Mouse (Mus musculus): ENCODE measurements around the gene A530032D15Rik. TPM values are rescaled to one million over a fixed set of nuclear protein-coding genes. Genes with fewer than 3 reads are reported as not detected.

A530032D15Rik gene
- 0.14 and 0.42 TPM in 2 replicates for polyA plus RNA-seq (2012)

DNA sequence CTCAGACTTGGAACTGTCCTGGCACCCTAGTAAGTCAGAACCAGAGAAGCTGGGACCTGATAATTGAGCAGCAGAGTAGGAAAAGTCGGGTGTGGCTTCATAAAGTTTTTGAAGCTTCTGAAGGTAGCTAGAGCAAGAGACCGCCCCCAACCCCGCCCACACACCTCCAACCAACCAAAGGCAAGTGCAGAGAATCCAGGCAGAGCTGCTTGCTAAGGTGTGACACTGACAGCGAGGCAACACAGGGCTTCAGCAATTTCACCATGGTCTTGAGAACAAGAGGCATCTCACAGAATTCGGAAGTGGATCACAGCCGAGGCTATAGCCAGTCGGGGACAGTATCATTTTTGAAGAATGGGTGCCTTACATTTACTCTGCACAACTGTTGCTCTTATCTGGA lies at the start of gene A530032D15Rik:
Gene A530032D15Rik (minus strand): TSS at position 101 of the 400 bp plus-strand sequence.

DNA sequence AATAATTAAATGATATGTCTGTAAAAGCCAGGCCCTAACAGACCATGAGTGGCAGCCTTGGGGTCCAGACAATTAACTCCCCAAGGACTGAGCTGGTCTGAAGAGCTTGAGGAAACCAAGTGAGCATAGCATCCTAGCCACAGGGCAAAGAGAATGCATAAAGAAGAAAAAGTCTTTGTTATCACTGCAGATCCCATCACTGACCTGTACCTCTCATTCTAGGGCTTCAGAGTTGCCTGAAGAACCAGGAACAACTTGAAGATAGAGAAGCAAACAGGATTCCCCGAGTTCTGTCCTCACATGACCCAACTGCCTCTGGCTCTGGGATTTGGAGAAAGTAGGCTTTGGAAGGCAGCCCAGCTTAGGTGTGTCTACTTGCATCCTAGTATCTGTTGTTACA lies 9.8 kb downstream of the A530032D15Rik start, which contains the start of gene Gm10553:
Gene Gm10553 (plus strand): TSS at position 301 of the 400 bp plus-strand sequence.

Other genes starting within 250 kb of the A530032D15Rik start
- gene Slc16a14, start 174.7 kb downstream of the A530032D15Rik start, polyA plus RNA-seq (2012), result not detected in 2 replicates
- not detected in 2 replicates for gene Gm10553, start 9.7 kb downstream of the A530032D15Rik start, polyA plus RNA-seq (2012)
- gene C130026I21Rik, start 160.7 kb upstream of the A530032D15Rik start, polyA plus RNA-seq (2012), result 0.28 and 0.30 TPM in 2 replicates

All from megakaryocyte-erythroid progenitor cell, adult 5 weeks (primary cell).